Mouse (Mus musculus) C2C12 (cell line): ENCODE results near the gene Dscaml1.

Experiments used
- CTCF ChIP-seq: IDR thresholded peaks from one replicate; pipeline ENCODE4 v1.5.1; 2011; ENCODE audit not compliant: control insufficient read depth, insufficient read depth, insufficient read length
- MYOG ChIP-seq: IDR thresholded peaks from one replicate; pipeline ENCODE4 v1.6.1; 2011; ENCODE audit not compliant: control insufficient read depth, insufficient read length; ENCODE audit errors: extremely low read depth

DNA sequence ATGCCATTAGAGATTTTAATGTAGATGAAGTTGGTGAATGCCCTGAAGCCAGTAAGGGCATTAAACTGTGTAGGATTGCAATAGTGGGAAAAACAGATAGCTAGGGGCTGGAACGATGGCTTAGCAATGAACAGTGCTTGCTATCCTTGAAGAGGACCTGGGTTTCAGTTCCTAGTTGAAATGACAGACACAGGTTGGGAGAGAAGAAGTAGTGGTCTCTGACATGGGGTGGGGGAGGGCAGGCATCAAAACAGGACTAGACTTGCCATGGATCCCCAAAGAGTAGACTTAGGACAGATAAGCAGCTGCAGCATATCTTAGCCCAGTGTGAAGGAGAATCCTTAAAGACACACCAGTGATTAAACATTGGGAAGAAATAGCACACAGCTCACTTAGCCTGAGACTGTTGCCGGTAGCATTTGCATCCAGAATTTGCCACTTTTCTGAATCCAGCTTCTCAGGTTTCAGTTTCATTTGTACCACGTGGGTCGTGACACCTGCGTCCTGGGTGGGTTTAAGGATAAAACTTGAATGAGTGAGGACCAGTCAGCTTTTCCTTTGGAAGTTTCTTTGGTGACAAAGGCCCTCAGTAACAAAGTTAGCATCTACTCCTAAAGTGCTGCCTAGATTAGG, 75.0 kb downstream of the Dscaml1 start:
- TF ChIP-seq CTCF = no peak
- no peak for TF ChIP-seq MYOG
